23 mouse cellular contexts compared by ENCODE assay signal in the genomic region with DNA sequence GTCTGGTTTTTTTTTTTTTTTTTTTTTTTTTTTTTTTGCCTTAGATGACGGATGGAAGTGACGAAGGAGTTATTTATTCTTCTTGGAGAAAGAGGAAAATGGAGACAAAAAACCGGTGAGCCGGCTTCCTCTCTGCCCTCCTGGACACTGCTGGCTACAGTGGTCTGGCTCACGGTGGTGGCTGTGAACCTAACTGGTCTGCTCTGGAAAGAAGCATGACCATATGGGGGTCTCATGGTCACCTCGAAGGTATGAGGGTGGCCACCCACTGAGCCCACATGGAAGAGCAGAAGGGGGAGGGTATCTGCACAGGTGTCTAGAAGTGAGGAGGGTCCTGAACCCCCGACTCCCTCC.
A peak's percentile ranks its signal among the peaks of the same experiment; 100 is the strongest.
DNase-seq lines count a peak whose midpoint lies in the region; ATAC-seq and TF ChIP-seq lines count a peak whose summit lies in the region.
"Had no signal": no experiment of that assay in that cellular context is flagged by ENCODE, and none has a peak within 500 bp of the region (broad histone marks: within the 10 kb centered on the region; RNA-seq: fewer than 3 reads in every experiment).

No protein-coding gene starts in this region.

- H3K27ac ChIP-seq in forebrain, embryonic 13.5 days, result peak overlapping the region; percentile 73
- no peak overlapping the region for H3K27ac ChIP-seq in forebrain, embryonic 10.5 days
- H3K27ac ChIP-seq in midbrain, embryonic 11.5 days (ENCODE audit: low read depth, low read length), result no peak overlapping the region
- H3K27ac ChIP-seq in midbrain, postnatal 0 days (ENCODE audit: low read depth, low read length), result no peak overlapping the region
- H3K27ac ChIP-seq in forebrain, embryonic 14.5 days (ENCODE audit: low read depth, low read length), result peak overlapping the region; percentile 78; the same call in 1 of the 2 replicates
- H3K27ac ChIP-seq in midbrain, embryonic 16.5 days (ENCODE audit: low read length), result peak overlapping the region; percentile 56; the same call in 1 of the 2 replicates
- H3K27ac ChIP-seq: embryonic facial prominence, embryonic 15.5 days; gastrocnemius, adult 2 months; heart, embryonic 15.5 days; hindbrain, embryonic 13.5 days; hindbrain, postnatal 0 days had no signal

- H3K9ac ChIP-seq in forebrain, embryonic 13.5 days, result no peak overlapping the region
- H3K9ac ChIP-seq in midbrain, embryonic 11.5 days (ENCODE audit: low read length), result no peak overlapping the region
- no peak overlapping the region for H3K9ac ChIP-seq in midbrain, postnatal 0 days (replicated peaks; ENCODE audit: low read length, poor library complexity, severe bottlenecking)
- no peak overlapping the region for H3K9ac ChIP-seq in forebrain, embryonic 14.5 days (ENCODE audit: low read length)
- no peak overlapping the region for H3K9ac ChIP-seq in midbrain, embryonic 16.5 days (ENCODE audit: low read depth, low read length)
- H3K9ac ChIP-seq: embryonic facial prominence, embryonic 15.5 days; heart, embryonic 15.5 days; hindbrain, embryonic 13.5 days had no signal

- H3K9me3 ChIP-seq in forebrain, embryonic 13.5 days (replicated peaks), result no peaks in the 10 kb centered on the region
- no peaks in the 10 kb centered on the region for H3K9me3 ChIP-seq in forebrain, embryonic 10.5 days
- H3K9me3 ChIP-seq in midbrain, embryonic 11.5 days (ENCODE audit: control insufficient read depth, low read length), result no peaks in the 10 kb centered on the region
- no peaks in the 10 kb centered on the region for H3K9me3 ChIP-seq in midbrain, postnatal 0 days (ENCODE audit: low read length)
- H3K9me3 ChIP-seq in forebrain, embryonic 14.5 days (replicated peaks; ENCODE audit: control insufficient read depth, low read length), result no peaks in the 10 kb centered on the region
- H3K9me3 ChIP-seq in midbrain, embryonic 16.5 days (replicated peaks; ENCODE audit: control insufficient read depth, low read length, poor library complexity, severe bottlenecking), result no peaks in the 10 kb centered on the region
- H3K9me3 ChIP-seq: embryonic facial prominence, embryonic 15.5 days; heart, embryonic 15.5 days; hindbrain, embryonic 13.5 days had no signal

- no peaks in the 10 kb centered on the region for H3K36me3 ChIP-seq in forebrain, embryonic 13.5 days (ENCODE audit: poor library complexity, severe bottlenecking)
- no peaks in the 10 kb centered on the region for H3K36me3 ChIP-seq in forebrain, embryonic 10.5 days (replicated peaks)
- no peaks in the 10 kb centered on the region for H3K36me3 ChIP-seq in midbrain, embryonic 11.5 days (ENCODE audit: control insufficient read depth, insufficient read depth, low read length)
- H3K36me3 ChIP-seq in midbrain, postnatal 0 days (ENCODE audit: insufficient read depth, low read length), result no peaks in the 10 kb centered on the region
- no peaks in the 10 kb centered on the region for H3K36me3 ChIP-seq in forebrain, embryonic 14.5 days (ENCODE audit: control insufficient read depth, insufficient read depth, low read length)
- H3K36me3 ChIP-seq in midbrain, embryonic 16.5 days (ENCODE audit: control insufficient read depth, insufficient read depth, low read length), result no peaks in the 10 kb centered on the region
- H3K36me3 ChIP-seq: embryonic facial prominence, embryonic 15.5 days; heart, embryonic 15.5 days; hindbrain, embryonic 13.5 days had no signal

- ATAC-seq in forebrain, embryonic 13.5 days, result peak; percentile 33; the same call in 1 of the 2 replicates
- ATAC-seq in midbrain, embryonic 11.5 days (ENCODE audit: low FRiP score), result no peak
- no peak for ATAC-seq in midbrain, postnatal 0 days (ENCODE audit: low FRiP score)
- peak; percentile 16; the same call in 1 of the 2 replicates for ATAC-seq in forebrain, embryonic 14.5 days
- ATAC-seq in midbrain, embryonic 16.5 days, result no peak
- ATAC-seq: activated CD4-positive, CD25-positive, alpha-beta regulatory T cell, adult 4 months; hindbrain, postnatal 0 days; Patski had no signal

- no peak overlapping the region for H3K4me3 ChIP-seq in forebrain, embryonic 13.5 days
- no peak overlapping the region for H3K4me3 ChIP-seq in forebrain, embryonic 10.5 days
- no peak overlapping the region for H3K4me3 ChIP-seq in midbrain, embryonic 11.5 days (ENCODE audit: low read depth, low read length)
- H3K4me3 ChIP-seq in midbrain, postnatal 0 days (ENCODE audit: low read depth, low read length), result no peak overlapping the region
- no peak overlapping the region for H3K4me3 ChIP-seq in forebrain, embryonic 14.5 days (ENCODE audit: low read depth, low read length)
- no peak overlapping the region for H3K4me3 ChIP-seq in midbrain, embryonic 16.5 days (ENCODE audit: low read depth, low read length)
- H3K4me3 ChIP-seq: embryonic facial prominence, embryonic 15.5 days; erythroblast, embryonic 14.5 days; gastrocnemius, adult 2 months; heart, embryonic 15.5 days; hindbrain, embryonic 13.5 days had no signal

- WGBS in forebrain, embryonic 13.5 days, result 52% methylated on average over 7 of the region's 7 CpGs
- WGBS in forebrain, embryonic 10.5 days, result 83% methylated on average over 7 of the region's 7 CpGs
- 95% methylated on average over 7 of the region's 7 CpGs for WGBS in midbrain, embryonic 11.5 days
- 65% methylated on average over 7 of the region's 7 CpGs for WGBS in midbrain, postnatal 0 days
- 52% methylated on average over 7 of the region's 7 CpGs for WGBS in forebrain, embryonic 14.5 days
- WGBS in midbrain, embryonic 16.5 days, result 61% methylated on average over 7 of the region's 7 CpGs

- H3K4me2 ChIP-seq in forebrain, embryonic 13.5 days, result no peak overlapping the region
- no peak overlapping the region for H3K4me2 ChIP-seq in midbrain, embryonic 11.5 days
- no peak overlapping the region for H3K4me2 ChIP-seq in midbrain, postnatal 0 days (ENCODE audit: low read depth, low read length, poor library complexity, severe bottlenecking)
- no peak overlapping the region for H3K4me2 ChIP-seq in forebrain, embryonic 14.5 days (ENCODE audit: low read length)
- H3K4me2 ChIP-seq in midbrain, embryonic 16.5 days (ENCODE audit: low read length), result no peak overlapping the region
- H3K4me2 ChIP-seq: embryonic facial prominence, embryonic 15.5 days; heart, embryonic 11.5 days; heart, embryonic 15.5 days; hindbrain, embryonic 13.5 days had no signal

- no peaks in the 10 kb centered on the region for H3K27me3 ChIP-seq in forebrain, embryonic 13.5 days
- peaks cover 10% of the 10 kb centered on the region; the same call in 1 of the 2 replicates for H3K27me3 ChIP-seq in forebrain, embryonic 10.5 days (ENCODE audit: poor library complexity, severe bottlenecking)
- no peaks in the 10 kb centered on the region for H3K27me3 ChIP-seq in midbrain, embryonic 11.5 days (ENCODE audit: control insufficient read depth, insufficient read depth, low read length)
- H3K27me3 ChIP-seq in midbrain, postnatal 0 days (ENCODE audit: insufficient read depth, low read length), result no peaks in the 10 kb centered on the region
- no peaks in the 10 kb centered on the region for H3K27me3 ChIP-seq in forebrain, embryonic 14.5 days (replicated peaks; ENCODE audit: control insufficient read depth, insufficient read depth, low read length)
- H3K27me3 ChIP-seq in midbrain, embryonic 16.5 days (ENCODE audit: control insufficient read depth, insufficient read depth, low read depth, low read length), result no peaks in the 10 kb centered on the region
- H3K27me3 ChIP-seq: embryonic facial prominence, embryonic 15.5 days; heart, embryonic 15.5 days had no signal

- H3K4me1 ChIP-seq in forebrain, embryonic 13.5 days, result peaks cover 24% of the 10 kb centered on the region
- H3K4me1 ChIP-seq in forebrain, embryonic 10.5 days, result peaks cover 26% of the 10 kb centered on the region
- H3K4me1 ChIP-seq in midbrain, embryonic 11.5 days (ENCODE audit: control insufficient read depth, insufficient read depth, low read length), result peaks cover 4% of the 10 kb centered on the region
- peaks cover 3% of the 10 kb centered on the region; the same call in 1 of the 2 replicates for H3K4me1 ChIP-seq in midbrain, postnatal 0 days (ENCODE audit: insufficient read depth, low read length)
- peaks cover 23% of the 10 kb centered on the region for H3K4me1 ChIP-seq in forebrain, embryonic 14.5 days (ENCODE audit: control insufficient read depth, insufficient read depth, low read length)
- peaks cover 17% of the 10 kb centered on the region for H3K4me1 ChIP-seq in midbrain, embryonic 16.5 days (ENCODE audit: control insufficient read depth, insufficient read depth, low read length)

- DNase-seq in forebrain, embryonic 10.5 days (ENCODE audit: extremely low spot score, low spot score), result no peak
- peak; percentile 71 for DNase-seq in midbrain, embryonic 11.5 days (ENCODE audit: low spot score, missing footprints)
- no peak for DNase-seq in midbrain, postnatal 0 days (ENCODE audit: low spot score)
- no peak for DNase-seq in forebrain, embryonic 14.5 days (ENCODE audit: low spot score)
- DNase-seq in neural tube, embryonic 10.5 days (ENCODE audit: extremely low spot score, low spot score), result no peak
- DNase-seq: adrenal gland, postnatal 36 days; cerebellum, adult 2 months; cerebellum, postnatal 14 days; embryo, embryonic 11 days; gastrocnemius, adult 2 months; gastrocnemius, postnatal 25 days; heart, adult 18-20 months; heart, postnatal 14 days had no signal

- no peak for TF ChIP-seq CTCF in midbrain, postnatal 0 days (IDR thresholded peaks at IDR 0.05)

Comparison
In these comparisons a context has a peak if more than half of its experiments do, and no peak if none do; other contexts are left out.
1. H3K27ac ChIP-seq: peak in forebrain, embryonic 13.5 days (single experiment), forebrain, embryonic 14.5 days (single experiment) and midbrain, embryonic 16.5 days (single experiment); none in forebrain, embryonic 10.5 days (single experiment), midbrain, embryonic 11.5 days (single experiment) and midbrain, postnatal 0 days (single experiment).
2. ATAC-seq: peak in forebrain, embryonic 13.5 days (single experiment) and forebrain, embryonic 14.5 days (single experiment); none in midbrain, embryonic 11.5 days (single experiment), midbrain, postnatal 0 days (single experiment) and midbrain, embryonic 16.5 days (single experiment).